Mouse (Mus musculus): ENCODE measurements around the gene Gm37240. TPM values are rescaled to one million over a fixed set of nuclear protein-coding genes. Genes with fewer than 3 reads are reported as not detected.
"Not testable (repeated sequence)": the region's sequence is repeated elsewhere in the genome, so short reads cannot be mapped to it uniquely, and the experiment has no call there.

Gm37240 gene
- total RNA-seq, 2 experiments from 2014 or later, result not detected

- no peak for ATAC-seq (replicated peaks; ENCODE audit: poor library complexity, severe bottlenecking)
These were observed 1201.0 kb downstream of the Gm37240 start for GRCm38 (mm10) chr3:84686294-84686672.

DNA sequence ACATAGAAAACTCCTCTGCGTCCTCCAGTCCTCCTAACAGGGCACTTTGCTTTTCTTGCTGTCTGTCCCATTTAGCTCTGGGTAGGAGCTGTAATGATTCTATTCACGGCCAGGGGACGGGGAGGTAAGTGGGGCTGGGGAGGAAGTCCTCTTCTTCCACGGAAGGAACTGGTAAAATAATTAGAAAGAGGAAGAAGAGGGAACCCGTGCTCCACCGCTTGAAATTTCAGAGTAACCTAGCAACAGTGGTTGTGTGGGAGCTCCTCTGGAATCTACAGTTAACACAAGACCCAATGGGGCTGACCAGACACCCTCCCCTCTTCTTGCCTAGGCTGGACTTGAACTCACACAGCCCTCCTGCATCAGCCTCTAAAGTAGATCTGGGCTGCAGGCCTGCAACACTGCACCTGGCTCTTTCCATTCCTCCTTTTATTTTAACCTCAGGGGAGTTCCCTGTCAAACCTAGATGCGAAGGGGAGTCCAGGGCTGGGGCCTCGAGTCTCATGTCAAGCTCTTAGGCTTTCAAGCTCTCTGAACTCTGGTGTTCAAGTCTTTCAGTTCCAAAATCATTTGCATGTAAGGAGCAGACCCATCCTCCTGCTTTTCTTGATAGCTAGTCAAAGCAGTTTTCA is 1201.5 kb downstream of the Gm37240 start:
- ATAC-seq (replicated peaks; ENCODE audit: poor library complexity, severe bottlenecking), result peak; percentile 74

DNA sequence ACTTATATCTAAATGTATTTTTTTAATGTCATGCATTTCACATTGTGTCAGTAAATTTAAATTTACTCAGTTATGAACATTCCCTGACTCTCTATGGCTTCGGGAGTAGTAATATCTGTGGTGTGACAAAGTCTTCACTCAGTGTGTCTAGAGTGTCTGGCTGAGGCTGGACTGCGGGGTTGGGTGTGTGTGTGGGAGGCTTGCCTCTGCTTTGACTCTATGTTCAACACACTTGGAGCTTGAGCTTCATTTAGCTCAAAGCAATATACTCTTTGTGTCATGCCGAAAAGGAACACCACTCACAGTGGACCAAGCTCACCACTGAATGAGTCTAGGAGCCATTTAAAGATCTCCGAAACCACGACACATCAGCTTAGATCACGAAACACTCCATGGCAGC is 1203.5 kb downstream of the Gm37240 start:
- no peak for ATAC-seq (replicated peaks; ENCODE audit: poor library complexity, severe bottlenecking)

- no peak for ATAC-seq (replicated peaks; ENCODE audit: poor library complexity, severe bottlenecking)
These were observed 1205.6 kb downstream of the Gm37240 start for GRCm38 (mm10) chr3:84681699-84682098.

- no peak for ATAC-seq (replicated peaks; ENCODE audit: poor library complexity, severe bottlenecking)
These were observed 1207.3 kb downstream of the Gm37240 start for GRCm38 (mm10) chr3:84680062-84680461.

DNA sequence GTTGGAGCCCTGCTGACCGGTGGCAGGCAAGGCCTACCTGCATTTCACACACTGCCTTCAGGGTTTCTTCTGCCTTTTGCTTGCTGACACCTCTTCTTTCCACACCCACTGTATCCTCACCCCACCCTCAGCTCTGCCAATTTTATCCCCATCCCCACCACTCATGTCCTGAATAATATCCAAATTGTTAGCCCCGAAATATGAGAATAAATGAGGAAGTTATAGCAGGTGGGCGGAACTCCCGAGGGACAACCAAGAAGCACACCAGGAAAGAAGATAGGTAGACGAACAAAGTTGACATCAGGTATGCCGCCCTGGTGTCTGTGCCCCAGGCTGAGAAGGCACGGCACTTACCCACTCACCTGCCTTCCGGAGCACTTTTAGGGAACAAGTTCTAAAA is 1207.8 kb downstream of the Gm37240 start:
- ATAC-seq (replicated peaks; ENCODE audit: poor library complexity, severe bottlenecking), result no peak

GRCm38 (mm10) chr3:84678891-84679290 is 1208.4 kb downstream of the Gm37240 start:
- peak; percentile 91 for ATAC-seq (replicated peaks; ENCODE audit: poor library complexity, severe bottlenecking)

DNA sequence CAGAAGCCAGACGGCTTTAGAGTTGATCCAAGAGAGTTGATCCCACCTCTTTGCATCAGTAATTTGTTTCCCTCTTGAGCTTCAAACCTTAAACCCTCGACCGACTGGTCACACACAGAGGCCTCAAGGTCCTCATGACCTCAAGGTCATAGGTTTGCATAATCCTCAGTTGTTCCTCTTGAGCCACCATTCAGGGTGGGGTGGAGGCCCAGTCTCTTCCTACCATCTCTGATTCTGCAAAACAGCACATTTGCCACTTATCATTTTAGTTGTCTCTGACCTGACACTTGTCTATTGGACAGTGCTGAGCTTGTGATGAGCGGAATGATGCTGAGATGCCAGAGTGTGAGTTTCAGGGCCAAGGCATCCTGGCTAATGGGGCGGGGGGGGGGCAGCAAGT is 1211.6 kb downstream of the Gm37240 start:
- peak; percentile 10; the same call in 1 of the 2 replicates for ATAC-seq (replicated peaks; ENCODE audit: poor library complexity, severe bottlenecking)

- no peak for ATAC-seq (replicated peaks; ENCODE audit: poor library complexity, severe bottlenecking)
These were observed 1213.8 kb downstream of the Gm37240 start for GRCm38 (mm10) chr3:84673552-84673951.

- ATAC-seq (replicated peaks; ENCODE audit: poor library complexity, severe bottlenecking), result no peak
These were observed 1215.2 kb downstream of the Gm37240 start for GRCm38 (mm10) chr3:84672136-84672535.

DNA sequence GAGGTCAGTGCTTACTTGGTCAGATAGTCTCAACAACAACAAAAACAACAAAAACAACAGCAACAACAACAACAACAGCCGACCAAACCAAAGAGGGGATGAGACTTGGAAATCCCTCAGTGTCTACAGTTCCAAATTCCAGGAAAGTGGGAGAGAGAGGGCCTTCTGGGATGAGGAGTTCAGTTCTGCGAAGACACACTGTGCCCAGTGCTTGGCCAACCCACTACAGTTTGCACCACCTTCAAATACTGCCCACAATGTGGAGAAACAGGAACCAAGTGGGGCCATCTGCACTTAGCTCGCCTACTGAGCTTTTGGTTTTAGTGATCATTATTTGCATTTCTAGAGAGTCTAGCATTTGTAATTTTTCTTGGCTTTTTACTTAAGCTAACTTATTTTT is 1218.4 kb downstream of the Gm37240 start:
- ATAC-seq (replicated peaks; ENCODE audit: poor library complexity, severe bottlenecking), result peak; percentile 67

DNA sequence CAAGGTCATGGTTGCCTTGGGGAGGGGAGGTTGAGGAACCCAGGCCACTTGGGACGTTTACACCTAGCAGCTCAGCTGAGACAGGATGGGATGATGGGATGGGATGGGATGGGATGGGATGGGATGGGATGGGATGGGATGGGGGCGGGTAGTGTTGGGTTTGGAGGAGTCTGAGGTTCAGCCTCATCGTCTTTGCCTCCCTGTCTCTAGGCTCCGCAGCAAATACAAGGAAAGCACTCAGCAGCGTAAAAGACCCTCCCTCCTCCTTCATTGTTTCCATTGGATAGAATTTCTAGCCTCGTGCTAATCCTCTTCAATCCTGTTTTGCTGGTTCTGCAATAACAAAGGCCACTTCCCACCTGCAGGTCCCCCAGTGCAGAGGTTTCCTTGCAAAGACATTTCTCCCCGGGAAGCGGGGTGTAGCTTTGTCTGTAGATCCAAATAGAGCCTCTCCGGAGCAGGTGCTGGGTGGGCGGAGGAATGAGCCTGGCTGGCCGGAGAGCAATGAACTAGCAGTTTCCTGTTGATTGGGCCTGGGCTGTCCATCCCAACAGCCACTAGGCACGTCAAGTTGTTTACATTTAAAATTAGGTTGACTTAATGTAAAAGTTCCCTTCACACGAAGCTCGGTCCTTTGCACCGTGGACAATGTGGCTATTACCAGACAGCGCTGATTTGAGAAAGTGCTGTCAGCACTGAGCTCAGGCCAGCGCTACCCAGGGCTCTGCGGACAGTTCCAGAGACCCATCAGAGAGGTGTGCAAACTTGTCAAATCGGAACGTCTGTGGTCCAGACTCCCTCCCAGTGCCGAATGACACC is 1221.9 kb downstream of the Gm37240 start:
- ATAC-seq (replicated peaks; ENCODE audit: poor library complexity, severe bottlenecking), result peak; percentile 28; the same call in 1 of the 2 replicates

DNA sequence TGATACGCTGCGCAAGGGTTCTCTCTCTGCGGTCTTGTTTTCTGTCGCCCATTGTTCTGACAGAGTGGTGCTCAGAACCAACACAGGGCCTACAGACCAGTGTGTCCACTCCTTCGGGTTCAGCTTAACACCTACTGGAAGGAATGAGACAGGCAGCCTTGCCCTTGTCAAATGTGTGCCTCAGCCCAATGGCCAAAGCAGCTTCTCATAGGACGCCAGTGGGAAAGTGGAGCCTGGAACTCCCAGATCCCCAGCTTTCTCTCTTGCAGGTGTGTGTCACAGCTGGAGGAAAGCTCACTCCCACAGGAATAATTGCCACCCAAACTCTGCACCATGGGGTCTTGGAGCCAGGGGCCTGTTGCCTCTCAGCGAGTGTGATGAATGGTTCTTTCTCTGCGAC is 1222.6 kb downstream of the Gm37240 start:
- ATAC-seq (replicated peaks; ENCODE audit: poor library complexity, severe bottlenecking), result no peak

GRCm38 (mm10) chr3:84663858-84664257 is 1223.5 kb downstream of the Gm37240 start:
- no peak for ATAC-seq (replicated peaks; ENCODE audit: poor library complexity, severe bottlenecking)

DNA sequence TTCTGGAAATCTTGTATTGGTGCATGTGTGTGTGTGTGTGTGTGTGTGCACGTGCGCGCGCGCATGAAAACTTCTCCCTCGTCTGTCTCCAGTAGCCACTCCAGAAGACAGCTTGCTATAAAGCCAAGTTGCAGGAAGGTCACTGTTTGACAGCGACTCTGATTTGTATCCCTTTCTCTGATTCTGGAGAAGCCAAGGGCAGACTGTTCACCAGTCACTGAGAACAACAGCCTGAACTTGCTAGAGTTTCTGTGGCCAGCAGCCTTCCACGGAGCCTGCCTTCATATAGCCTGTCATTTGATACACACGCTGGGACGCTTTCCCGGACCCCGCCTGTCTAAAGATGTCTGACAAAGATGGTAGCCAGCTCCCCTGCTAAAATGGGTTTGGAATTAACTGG is 1224.2 kb downstream of the Gm37240 start:
- no peak for ATAC-seq (replicated peaks; ENCODE audit: poor library complexity, severe bottlenecking)

- no peak for ATAC-seq (replicated peaks; ENCODE audit: poor library complexity, severe bottlenecking)
These were observed 1226.9 kb downstream of the Gm37240 start for GRCm38 (mm10) chr3:84660380-84660779.

DNA sequence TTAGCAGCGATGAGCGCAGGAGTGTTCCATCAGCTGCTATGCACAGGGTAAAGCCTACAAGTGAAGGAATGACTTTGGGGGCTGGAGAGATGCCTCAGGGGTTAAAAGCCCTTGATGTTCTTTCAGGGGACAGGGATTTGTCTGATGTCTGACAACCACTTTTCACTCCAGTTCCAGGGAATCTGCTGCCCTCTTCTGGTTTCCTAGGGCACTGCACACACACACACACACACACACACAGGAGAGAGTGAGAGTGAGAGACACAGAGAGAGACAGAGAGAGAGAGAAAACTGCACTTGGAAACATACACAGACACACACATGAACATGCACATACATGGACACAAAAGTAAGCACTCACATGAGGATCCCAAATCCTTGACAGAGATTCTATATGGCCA is 1228.4 kb downstream of the Gm37240 start:
- no peak for ATAC-seq (replicated peaks; ENCODE audit: poor library complexity, severe bottlenecking)

DNA sequence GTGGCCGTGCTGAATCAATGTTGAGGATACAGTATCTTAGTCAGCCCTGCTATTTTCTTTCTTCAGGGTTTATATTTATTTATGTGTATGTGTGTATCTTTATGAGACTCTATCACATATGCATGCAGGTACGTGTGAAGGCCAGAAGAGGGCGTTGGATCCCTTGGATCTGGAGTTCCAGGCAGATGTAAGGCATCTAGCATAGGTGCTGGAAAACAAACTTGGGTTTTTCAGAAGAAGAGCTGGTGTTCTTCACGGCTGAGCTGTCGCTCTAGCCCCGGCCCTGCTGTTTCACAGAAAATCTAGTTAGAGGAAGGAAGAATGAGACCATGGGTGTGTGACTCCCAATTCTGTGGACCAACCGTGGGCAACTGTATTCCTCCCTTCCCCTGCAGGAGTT is 1229.3 kb downstream of the Gm37240 start:
- no peak for ATAC-seq (replicated peaks; ENCODE audit: poor library complexity, severe bottlenecking)

GRCm38 (mm10) chr3:84657240-84657639 is 1230.1 kb downstream of the Gm37240 start:
- ATAC-seq (replicated peaks; ENCODE audit: poor library complexity, severe bottlenecking), result peak; percentile 75

DNA sequence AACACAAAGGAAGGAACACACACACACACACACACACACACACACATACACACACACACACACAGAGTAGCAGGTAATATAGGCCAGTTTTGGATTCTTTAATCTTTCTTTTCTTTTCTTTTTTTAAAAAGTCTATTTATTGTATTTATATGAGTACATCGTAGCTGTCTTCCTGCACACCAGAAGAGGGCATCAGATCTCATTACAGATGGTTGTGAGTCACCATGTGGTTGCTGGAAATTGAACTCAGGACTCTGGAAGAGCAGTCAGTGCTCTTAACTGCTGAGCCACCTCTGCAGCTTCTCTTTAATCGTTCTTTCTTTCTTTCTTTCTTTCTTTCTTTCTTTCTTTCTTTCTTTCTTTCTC is 1231.5 kb downstream of the Gm37240 start:
- not testable (repeated sequence) for ATAC-seq (replicated peaks; ENCODE audit: poor library complexity, severe bottlenecking)

GRCm38 (mm10) chr3:84654900-84655784 is 1232.2 kb downstream of the Gm37240 start:
- no peak for ATAC-seq (replicated peaks; ENCODE audit: poor library complexity, severe bottlenecking)
